Mouse (Mus musculus) gastrocnemius, postnatal 4 days (tissue): Measurements from ENCODE around the gene Slc11a1. TPM values are rescaled to one million over a fixed set of nuclear protein-coding genes. Genes with fewer than 3 reads are reported as not detected.
"Not testable (repeated sequence)": the region's sequence is repeated elsewhere in the genome, so short reads cannot be mapped to it uniquely, and the experiment has no call there.

Source experiments
- DNase-seq, 2 experiments: peaks; one replicate each; pipeline ENCODE4 v3.0.0; 2021 to 2022; ENCODE audit warnings: low spot score in 2 of 2, mixed read lengths in 2 of 2
- long read RNA-seq, 2 experiments: library from polyadenylated mRNA; stranded (forward); transcript quantifications; one replicate each; pipeline ENCODE4 v2.0.0; 2021
- total RNA-seq, 2 experiments: library from RNA; stranded (reverse); gene quantifications; 2 replicates each; pipeline ENCODE4 v1.2.3; 2021

Slc11a1 gene
- 1 to 10 TPM; 4.5 to 4.6 TPM for total RNA-seq
- long read RNA-seq, experiment 1, partial matches to known transcripts: 2 of 5 reads
- long read RNA-seq, experiment 1, other reads (novel, unspliced or antisense): 0 of 5 reads
- long read RNA-seq, experiment 2, partial matches to known transcripts: 4 of 8 reads
- long read RNA-seq, experiment 2, other reads (novel, unspliced or antisense): 3 of 8 reads

DNA sequence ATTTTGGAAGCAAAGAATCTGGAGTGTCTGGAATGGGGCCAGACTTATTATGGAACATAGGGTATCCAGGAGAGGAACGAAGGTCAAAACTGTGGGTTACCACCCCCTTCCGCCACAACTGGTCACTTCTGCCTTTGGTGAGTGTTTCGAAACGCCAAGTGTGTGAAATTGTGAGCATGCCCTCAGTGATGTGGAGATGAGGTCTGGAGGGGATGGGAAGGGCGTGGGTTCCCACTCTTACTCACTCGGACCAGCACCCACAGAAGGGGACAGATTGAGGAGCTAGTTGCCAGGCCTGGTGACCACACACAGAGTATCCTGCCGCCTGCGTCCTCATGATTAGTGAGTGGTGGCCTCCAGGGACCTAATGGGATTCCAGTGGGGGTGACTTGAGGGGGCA lies at the start of gene Slc11a1:
Slc11a1 (plus strand) TSS at position 216 of the 400 bp plus-strand sequence.
- DNase-seq: no peak

DNA sequence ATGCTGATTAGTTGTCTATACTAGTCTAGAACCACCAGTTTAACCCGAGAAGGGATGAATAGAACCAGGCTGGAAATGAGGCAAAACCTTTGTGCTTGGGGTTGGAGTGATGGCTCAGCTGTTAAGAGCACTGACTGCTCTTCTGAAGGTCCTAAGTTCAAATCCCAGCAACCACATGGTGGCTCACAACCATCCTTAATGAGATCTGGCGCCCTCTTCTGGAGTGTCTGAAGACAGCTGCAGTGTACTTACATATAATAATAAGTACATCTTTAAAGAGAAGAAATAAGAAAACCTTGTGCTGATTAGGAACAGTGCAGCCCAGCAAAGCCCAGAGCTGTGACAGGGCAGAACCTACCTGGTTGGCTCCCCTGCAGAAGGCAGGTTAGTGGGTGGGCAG lies 48.1 kb upstream of the Slc11a1 start:
- not testable (repeated sequence) for DNase-seq

- DNase-seq: no peak
Measured at GRCm38 (mm10) chr1:74329899-74330431, 45.0 kb upstream of the Slc11a1 start.

- DNase-seq: no peak
Measured at GRCm38 (mm10) chr1:74331046-74331681, 43.8 kb upstream of the Slc11a1 start.

DNA sequence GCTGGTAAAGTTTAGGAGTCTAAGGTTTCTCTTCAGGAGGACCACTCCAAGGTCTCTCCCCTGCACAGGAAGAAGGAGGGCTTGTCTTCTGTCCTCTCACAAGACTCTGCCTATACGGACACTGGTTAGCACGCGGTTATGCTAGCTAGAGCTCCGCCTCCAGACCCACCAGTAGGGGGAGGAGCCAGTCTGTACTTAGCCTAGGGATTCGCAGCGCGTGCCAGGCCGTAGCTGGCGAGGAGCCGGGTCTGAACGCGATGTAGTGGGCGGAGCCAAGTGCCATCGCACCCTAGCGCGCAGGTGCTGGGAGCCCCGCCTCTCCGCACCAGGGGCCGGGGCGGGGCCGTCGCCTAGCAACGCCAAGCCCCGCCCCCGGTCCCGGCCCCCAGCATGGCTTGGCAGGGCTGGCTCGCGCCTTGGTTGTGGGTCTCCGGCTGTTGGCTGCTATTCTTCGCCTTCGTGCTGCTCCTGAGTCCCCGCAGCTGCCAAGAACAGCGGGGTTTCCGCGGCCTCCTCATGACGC lies 42.7 kb upstream of the Slc11a1 start:
- peak; percentile 76 to 90 for DNase-seq

DNA sequence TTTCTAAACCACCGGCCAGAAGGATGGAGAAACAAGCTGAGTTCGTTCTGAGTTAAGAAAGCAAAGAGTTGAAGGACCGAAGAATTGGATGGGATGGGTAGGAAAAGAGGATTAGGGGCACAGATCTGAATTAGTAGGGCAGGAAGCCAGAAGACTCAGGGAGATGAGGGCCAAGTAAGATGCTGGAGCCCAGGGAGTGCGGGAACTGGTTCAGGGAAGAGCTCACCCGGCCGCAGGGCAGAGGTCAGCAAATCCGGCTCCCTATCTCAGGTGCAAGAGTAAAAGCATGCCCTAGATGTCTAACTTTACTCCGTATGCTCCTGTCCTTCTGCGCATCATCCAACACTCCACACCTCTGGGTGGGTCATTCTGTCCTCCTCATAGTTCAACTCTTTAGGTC lies 42.1 kb upstream of the Slc11a1 start:
- no peak for DNase-seq

DNA sequence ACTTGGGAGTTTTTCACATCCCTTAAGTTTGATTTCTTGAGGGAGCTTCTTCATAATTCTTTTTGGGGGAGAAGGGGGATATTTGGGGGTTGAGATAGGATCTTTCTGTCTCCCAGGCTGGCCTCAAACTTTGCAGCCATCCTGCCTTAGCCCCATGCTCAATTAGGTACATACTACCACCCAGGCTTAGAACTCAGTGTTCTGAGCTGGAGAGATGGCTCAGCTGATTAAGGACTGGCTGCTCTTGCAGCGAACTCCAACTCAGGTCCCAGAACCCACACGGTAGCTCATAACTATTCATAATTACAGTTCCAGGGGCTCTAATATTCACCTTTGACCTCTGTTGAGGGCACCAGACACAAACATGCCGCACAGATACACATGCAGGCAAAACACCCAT lies 40.4 kb upstream of the Slc11a1 start:
- no peak for DNase-seq

DNA sequence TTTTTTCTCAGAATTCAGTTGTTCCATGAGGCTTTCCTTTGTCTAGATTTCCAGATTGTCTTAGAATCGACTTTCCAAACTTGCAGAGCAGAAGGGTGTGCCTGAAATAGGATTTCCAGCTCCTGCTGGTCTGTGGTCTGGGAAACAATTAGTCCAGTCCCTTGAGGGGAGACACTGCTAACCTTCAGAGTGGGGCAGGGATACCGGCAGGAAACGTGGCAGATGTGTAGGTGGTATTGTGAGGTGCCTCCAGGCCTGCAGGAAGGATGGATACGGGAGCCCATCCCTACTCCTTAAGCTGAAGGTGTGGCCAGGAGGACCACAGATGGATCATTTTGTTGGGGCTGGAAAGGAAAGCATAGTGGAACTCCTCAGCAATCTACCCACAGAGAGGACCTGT lies 40.0 kb upstream of the Slc11a1 start:
- no peak for DNase-seq

DNA sequence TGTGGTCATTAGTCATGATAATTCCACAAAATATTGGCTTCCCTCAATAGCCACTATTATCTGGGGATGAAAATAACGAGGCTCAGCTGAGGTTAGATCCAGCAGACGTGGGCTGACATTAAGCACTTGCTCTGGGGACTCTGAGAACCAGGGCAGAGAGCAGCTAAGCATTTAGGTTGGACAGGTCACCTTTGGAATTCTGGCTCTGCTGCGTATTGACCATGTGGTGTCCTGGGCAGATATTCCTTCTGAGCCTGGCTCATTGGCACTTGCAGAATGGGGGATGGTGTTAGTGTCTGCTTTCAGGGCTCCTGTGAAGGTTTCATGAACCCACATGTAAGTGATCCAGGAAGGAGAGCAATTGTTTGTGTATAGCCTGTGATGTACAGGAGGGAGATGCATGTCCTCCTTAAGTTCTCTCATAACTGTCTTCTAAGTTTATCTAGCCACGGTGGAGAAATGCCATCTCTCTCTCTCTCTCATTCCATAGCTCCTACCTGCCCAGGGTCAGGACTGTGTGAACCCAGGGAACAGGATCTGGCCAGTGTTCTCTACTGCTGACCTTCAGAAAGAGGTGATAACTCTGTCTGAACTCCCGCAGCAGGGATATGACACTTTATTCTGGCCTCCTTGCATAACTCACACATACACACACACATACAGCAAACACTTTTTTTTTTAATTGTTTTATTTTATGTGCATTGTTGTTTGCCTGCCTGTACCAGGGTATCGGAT lies 39.4 kb upstream of the Slc11a1 start:
- DNase-seq: no peak

DNA sequence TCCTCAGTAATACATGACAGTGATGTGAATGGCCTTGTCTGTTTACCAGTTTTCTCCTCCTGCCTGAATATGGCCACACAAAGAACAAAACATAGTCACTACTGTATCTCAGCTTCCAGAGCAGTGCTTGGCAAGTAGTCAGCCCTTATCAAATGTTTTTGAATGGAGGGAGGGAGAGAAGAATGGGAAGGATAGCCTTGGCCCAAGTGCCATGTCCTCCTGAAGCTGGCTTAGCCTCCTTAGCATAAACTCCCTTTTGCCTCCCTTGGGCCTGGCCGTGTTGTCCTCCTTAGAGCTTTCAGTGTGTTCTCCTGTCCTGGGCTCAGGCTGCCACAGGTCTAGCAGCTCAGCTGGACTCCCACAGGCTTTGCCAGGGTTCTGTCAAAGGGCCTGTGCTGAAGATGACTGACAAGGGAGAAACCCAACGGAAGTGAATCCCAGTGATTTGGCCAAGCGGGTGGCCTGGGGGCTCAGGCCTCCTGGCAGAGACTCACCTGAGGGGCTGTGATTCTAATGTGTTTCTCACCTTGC lies 37.7 kb upstream of the Slc11a1 start:
- DNase-seq: no peak

- DNase-seq: no peak
Measured at GRCm38 (mm10) chr1:74338013-74338412, 37.0 kb upstream of the Slc11a1 start.

DNA sequence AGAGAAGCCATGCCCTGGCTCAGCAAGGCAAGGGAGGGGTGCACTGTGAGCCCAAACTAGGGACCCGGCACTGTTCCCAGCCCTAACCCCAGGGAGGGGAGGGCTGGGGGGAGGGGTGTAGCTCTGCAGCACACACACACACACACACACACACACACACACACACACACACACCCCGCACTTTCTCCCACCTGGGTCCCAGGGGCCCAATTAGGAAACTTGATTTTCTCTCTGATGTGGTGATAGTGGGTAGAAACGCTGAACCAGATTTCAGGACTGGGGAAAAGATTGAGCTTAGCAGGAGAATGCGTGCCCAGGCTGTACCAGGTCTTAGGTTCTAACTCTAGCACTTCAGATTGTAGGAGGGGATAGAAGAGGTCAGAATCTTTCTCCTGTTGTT lies 36.4 kb upstream of the Slc11a1 start:
- no peak for DNase-seq

DNA sequence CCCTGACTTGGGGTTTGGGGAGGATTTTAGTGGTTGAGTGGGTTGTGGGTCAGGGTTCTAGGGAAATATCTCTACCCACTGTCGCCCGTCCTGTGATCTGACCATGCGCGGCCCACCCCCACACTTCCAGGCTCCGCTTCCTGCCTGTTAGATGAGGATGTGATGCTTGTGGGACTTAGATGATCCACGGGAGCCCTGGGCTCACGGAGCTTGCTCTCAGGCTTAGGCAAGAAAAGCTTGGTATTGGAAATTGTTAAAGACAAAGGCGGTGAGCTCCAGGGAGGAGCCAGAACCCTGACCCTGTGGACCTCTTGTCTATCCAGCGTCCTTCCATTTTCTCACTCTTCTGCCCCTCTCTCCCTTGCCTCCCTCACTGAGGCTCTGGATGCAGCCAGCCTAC lies 35.1 kb upstream of the Slc11a1 start:
- no peak for DNase-seq

GRCm38 (mm10) chr1:74340361-74340764 lies 34.6 kb upstream of the Slc11a1 start:
- DNase-seq: peak in 1 of 2 experiments; percentile 35

- DNase-seq: not testable (repeated sequence)
Measured at GRCm38 (mm10) chr1:74340992-74341391, 34.0 kb upstream of the Slc11a1 start.

DNA sequence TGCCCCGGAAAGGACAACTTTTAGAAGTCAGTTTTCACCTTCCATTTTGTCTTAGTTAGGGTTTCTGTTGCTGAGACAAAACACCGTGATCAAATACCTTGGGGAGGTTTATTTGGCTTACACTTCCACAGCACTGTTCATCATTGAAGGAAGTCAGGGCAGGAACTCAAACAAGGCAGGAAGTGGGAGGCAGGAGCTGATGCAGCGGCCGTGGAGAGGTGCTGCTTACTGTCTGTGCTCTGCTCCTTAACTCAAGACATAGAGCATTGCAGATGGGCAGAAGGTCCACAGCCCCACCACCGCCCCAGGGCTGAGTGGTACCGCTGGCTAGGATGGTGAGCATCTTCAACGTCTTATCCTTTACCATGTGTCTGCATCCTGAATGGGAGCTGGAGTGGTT lies 33.1 kb upstream of the Slc11a1 start:
- DNase-seq: no peak

- no peak for DNase-seq
Measured at GRCm38 (mm10) chr1:74342308-74342707, 32.7 kb upstream of the Slc11a1 start.

- DNase-seq: no peak
Measured at GRCm38 (mm10) chr1:74343161-74343560, 31.8 kb upstream of the Slc11a1 start.

DNA sequence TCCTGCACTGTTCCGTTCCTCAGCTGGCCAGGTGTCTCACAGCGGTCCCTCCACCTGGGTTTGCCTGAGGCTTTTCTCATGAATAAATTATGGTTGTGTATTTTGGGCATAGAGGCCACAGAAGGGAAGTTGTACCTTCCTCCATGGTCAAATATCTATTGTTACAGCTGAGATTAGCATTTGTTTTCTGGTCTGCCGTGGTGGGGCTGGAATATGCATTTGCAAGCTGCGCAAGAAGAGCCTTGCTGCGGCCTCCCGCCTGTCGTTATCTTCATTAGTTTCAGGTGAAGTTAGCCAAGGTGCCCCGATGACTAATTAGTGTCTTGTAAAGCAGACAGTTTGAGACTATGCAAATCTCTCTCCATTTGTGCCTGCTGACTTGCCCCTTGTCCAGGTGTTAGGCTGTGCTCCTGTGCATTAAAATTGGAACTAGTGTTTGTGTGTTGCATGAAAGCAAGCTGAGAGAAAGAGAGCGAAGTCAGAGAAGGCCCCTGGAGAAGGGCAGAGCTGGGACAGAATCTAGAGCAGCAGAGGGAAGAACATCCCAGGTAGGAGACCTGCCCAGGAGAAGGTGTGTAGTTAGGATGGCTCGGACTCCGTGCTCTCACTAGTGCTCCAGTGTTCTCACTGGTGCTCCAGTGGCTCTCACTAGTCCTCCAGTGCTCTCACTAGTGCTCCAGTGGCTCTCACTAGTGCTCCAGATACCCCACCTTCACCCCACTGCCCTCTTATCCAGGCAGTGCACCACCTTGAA lies 30.7 kb upstream of the Slc11a1 start:
- no peak for DNase-seq

DNA sequence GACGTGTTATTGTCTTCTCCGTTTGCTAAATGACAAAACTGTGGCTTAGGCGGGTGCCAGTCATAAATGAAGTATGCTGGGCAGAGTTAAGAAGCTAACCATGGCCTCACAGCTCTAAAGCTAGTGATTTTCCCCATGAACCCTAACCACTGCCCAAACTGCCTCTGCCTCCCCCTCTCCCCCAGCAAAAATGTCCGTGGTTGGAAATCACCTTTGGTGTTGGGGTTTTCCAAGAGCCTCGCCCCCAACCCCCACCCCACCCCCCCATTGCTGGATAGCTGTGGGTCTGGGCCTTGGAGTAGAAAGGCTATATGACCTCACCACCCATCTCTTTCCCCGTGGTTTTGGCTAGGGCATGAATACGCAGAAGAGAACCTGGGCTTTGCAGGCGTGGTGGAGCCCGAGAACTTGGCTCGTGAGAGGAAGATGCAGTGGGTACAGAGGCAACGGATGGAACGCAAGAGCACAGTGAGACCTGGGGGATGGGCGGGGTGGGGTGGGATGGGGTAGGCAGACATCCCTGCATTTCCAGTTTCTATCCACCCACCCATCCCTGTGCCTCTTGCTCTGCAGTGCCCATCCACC lies 23.7 kb upstream of the Slc11a1 start:
- no peak for DNase-seq
